Mouse (Mus musculus) embryo, embryonic 11.5 days (tissue): ENCODE results near the gene Rimklb.
"Not testable (repeated sequence)": the region's sequence is repeated elsewhere in the genome, so short reads cannot be mapped to it uniquely, and the experiment has no call there.

ENCODE experiments used
- DNase-seq: peaks from one replicate; pipeline ENCODE4 v3.0.0-alpha.2; 2012; ENCODE audit warnings: low read depth, low spot score

Gene Rimklb

GRCm38 (mm10) chr6:122496501-122496900 is 2.1 kb downstream of the Rimklb start:
- DNase-seq = peak; percentile 29

- DNase-seq = peak; percentile 56
Observed at GRCm38 (mm10) chr6:122495082-122495881, 3.3 kb downstream of the Rimklb start.

- no peak for DNase-seq
Observed at GRCm38 (mm10) chr6:122493799-122494472, 4.6 kb downstream of the Rimklb start.

GRCm38 (mm10) chr6:122492479-122492878 is 6.1 kb downstream of the Rimklb start:
- no peak for DNase-seq

GRCm38 (mm10) chr6:122491557-122491956 is 7.0 kb downstream of the Rimklb start:
- DNase-seq = peak; percentile 87

GRCm38 (mm10) chr6:122490929-122491512 is 7.5 kb downstream of the Rimklb start:
- no peak for DNase-seq

GRCm38 (mm10) chr6:122486297-122487117 is 12.1 kb downstream of the Rimklb start:
- DNase-seq = peak; percentile 68

GRCm38 (mm10) chr6:122485401-122486296 is 12.9 kb downstream of the Rimklb start:
- DNase-seq = no peak

- DNase-seq = no peak
Observed at GRCm38 (mm10) chr6:122478062-122478461, 20.5 kb downstream of the Rimklb start.

GRCm38 (mm10) chr6:122471461-122471860 is 27.1 kb downstream of the Rimklb start:
- DNase-seq = not testable (repeated sequence)

GRCm38 (mm10) chr6:122470240-122470639 is 28.3 kb downstream of the Rimklb start:
- DNase-seq = no peak

- no peak for DNase-seq
Observed at GRCm38 (mm10) chr6:122469030-122469640, 29.4 kb downstream of the Rimklb start.

GRCm38 (mm10) chr6:122466092-122466713 is 32.4 kb downstream of the Rimklb start:
- DNase-seq = no peak

GRCm38 (mm10) chr6:122458946-122459693 is 39.4 kb downstream of the Rimklb start:
- no peak for DNase-seq

- DNase-seq = no peak
Observed at GRCm38 (mm10) chr6:122447848-122448247, 50.7 kb downstream of the Rimklb start.

GRCm38 (mm10) chr6:122445215-122445614 is 53.3 kb downstream of the Rimklb start:
- DNase-seq = no peak

GRCm38 (mm10) chr6:122440632-122441226 is 57.8 kb downstream of the Rimklb start:
- DNase-seq = no peak

GRCm38 (mm10) chr6:122439249-122439648 is 59.3 kb downstream of the Rimklb start:
- no peak for DNase-seq

GRCm38 (mm10) chr6:122435270-122435669 is 63.3 kb downstream of the Rimklb start:
- no peak for DNase-seq
